Mouse (Mus musculus): ENCODE measurements around the gene Rab19. TPM values are rescaled to one million over a fixed set of nuclear protein-coding genes. Genes with fewer than 3 reads are reported as not detected.

Gene Rab19
- total RNA-seq (2023), result 6.6 TPM

DNA sequence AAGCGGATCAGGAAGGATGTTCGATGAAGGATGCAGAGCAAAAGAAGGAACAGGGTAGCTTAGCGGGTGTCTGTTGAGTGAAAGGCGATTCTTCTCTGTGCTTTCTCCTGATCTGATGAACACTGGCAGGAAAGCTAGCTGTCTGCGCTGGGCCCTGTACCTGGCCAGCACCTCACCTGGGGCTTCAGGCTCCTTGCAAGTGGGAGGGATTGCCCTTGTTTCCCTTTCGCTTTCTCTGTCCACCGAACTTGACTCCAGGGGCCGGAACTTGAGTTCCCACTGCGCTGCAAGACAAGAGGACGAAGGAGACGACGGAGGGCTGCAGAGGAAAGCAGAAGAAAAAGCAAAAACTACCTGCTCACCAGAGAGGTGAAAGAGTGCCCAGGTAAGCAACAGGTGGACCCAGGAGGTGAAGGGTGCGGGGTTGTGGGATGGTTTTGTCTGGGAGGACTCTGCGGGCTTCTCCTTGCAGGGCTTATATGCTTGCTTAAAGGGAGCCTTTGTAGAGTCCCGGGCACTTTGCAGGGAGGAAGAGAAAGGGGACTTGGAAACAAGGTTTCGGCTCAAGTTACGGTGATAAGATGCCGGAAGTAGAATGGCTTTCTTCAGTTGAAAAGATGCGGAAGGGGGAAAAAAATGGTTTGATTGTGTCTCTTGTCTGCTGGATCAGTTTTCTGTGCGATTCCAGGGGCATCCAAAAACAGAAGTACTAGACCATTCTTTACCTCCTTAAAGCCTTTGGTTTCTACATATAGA lies at the start of gene Rab19:
TSS of gene Rab19 (plus strand) at position 51 of the 756 bp plus-strand sequence.

DNA sequence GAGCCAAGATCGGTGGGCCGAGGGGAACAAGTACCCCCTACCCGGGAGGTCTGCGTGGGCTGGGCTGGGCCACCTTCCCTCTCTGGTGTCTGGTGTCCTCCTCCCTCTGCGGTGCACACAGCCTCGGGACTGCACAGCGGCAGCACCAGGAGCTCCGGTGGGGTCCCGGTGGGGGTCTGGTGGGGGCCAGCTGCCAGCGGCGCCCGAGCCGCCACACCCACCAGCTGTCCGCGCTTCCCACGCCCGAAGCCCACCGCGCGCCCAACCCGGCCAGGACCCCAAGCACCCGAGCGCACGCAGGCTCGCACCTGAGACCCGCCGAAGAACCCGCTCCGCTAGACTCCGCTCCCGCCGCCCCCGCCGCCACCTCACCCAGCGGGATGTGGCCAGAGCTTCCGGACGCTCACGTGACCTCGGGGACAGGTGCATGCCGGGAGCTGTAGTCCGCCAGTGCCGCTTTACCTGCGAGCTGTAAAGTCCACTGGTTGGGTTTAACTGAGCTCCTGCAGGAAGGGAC lies 3.6 kb upstream of the Rab19 start, which contains the start of gene Slc37a3:
TSS of gene Slc37a3 (minus strand) at position 365 of the 517 bp plus-strand sequence.

DNA sequence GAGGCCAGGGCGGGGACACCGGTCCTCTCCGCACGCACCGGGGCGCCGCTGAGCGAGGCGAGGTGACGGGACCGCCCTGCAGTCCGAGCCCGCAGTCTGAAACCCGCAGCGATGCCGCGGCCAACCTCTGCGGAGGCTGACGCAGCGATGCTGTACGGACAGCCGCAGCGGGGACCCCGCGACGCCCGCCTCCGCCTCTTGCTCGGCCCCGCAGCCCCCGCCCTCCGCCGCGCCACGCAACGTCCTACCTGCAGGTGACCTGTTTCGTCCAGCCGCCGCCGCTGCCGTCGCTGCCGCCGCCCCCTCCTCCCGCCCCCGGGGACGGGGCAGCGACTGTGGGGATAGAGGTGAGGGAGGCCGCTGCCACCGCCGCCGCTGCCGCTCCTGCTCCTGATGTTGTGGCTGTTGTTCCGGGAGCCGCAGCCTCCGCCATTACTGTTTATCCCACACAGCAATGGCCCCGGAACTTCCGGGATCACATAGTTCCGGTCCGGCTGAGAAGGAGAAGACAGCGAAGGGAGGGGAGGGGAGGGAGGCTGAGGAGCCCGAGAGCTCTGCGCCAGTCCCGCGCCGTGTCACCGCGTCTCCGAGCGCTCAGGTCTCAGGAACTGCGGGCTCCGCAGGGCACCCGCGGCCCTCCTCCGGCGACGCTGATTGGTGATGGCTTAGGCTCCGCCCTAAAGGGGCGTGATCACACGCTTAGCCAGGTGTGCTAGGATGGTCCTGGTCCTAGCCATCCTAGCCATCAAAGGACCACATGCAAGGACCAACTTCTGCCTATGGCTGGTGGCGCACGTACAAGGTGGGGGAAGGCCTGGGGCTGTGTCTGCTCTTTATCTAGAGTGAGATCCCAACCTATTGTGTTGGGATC lies 39.1 kb downstream of the Rab19 start, which contains the start of gene Mkrn1:
TSS of gene Mkrn1 (minus strand) at position 612 of the 871 bp plus-strand sequence.

Other genes starting within 250 kb of the Rab19 start
- gene Kdm7a, start 174.4 kb upstream of the Rab19 start, total RNA-seq (2023), result 85.2 TPM
- 63.3 TPM for gene Slc37a3, start 3.5 kb upstream of the Rab19 start, total RNA-seq (2023)
- 117 TPM for gene Mkrn1, start 39.3 kb downstream of the Rab19 start, total RNA-seq (2023)
- 0.33 TPM for gene Dennd2a, start 176.7 kb downstream of the Rab19 start, total RNA-seq (2023)
- 40.4 TPM for gene Adck2, start 192.7 kb downstream of the Rab19 start, total RNA-seq (2023)
- not detected for gene Gm42420, start 204.6 kb downstream of the Rab19 start, total RNA-seq (2023)
- 44.8 TPM for gene Ndufb2, start 211.4 kb downstream of the Rab19 start, total RNA-seq (2023)